Mouse (Mus musculus) lung, postnatal 0 days (tissue): ENCODE results near the gene Rcor1.

Experiments
- CTCF ChIP-seq: IDR thresholded peaks from 2 replicates; pipeline ENCODE4 v1.5.1; 2016; ENCODE audit warnings: antibody characterized with exemption, mild to moderate bottlenecking
- EP300 ChIP-seq: IDR thresholded peaks from 2 replicates; pipeline ENCODE4 v1.6.1; 2016; ENCODE audit warnings: antibody characterized with exemption, mild to moderate bottlenecking, control low read depth

DNA sequence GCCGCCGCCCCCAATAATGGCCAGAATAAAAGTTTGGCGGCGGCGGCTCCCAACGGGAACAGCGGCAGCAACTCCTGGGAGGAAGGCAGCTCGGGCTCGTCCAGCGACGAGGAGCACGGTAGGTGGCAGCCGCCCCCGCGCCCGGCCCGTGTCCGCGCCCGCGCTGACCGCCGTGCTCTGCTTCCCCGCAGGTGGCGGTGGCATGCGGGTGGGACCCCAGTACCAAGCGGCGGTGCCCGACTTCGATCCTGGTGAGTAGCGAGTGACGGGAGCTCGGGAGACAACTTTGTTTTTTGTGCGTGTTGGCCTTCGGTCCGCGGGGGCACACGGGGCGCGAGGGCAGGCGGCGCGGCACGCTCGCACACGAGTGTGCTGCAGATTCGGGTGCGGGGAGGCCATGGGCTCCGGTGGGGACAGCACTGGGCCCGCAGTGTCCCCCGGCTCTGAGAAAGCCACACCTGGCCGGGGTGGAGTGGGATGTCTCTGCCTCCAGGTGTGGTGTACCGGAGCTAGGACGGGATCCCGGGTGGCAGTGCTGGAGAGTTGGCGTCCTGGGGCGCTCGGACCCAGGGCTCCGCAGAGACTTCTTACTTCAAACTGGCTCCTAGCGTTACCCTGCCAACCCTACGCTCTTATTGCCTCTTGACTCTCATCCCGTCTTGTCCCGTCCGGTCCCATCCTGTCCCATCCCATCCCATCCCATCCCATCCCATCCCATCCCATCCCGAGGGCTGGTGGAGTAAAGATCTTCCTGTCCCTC lies 800 bp downstream of the Rcor1 start:
- TF ChIP-seq EP300 (no peak), CTCF (peak; percentile 37)
